Mouse (Mus musculus) neural tube, embryonic 14.5 days (tissue): Measurements from ENCODE around the gene Cenpx. TPM values are rescaled to one million over a fixed set of nuclear protein-coding genes. Genes with fewer than 3 reads are reported as not detected.

Experiments
- ATAC-seq: fragments of 200-750 bp; cut with Nextera tagmentation; 2 replicates; pipeline ENCODE4 v1.8.0; 2017; ENCODE audit warnings: low read depth, mild to moderate bottlenecking, moderate TSS enrichment, moderate library complexity
- H3K27ac ChIP-seq: fragments of 300-500 bp; sonication (generic); 2 replicates; pipeline ENCODE4 v1.5.1; 2014; ENCODE audit warnings: low read depth, mild to moderate bottlenecking, control low read depth, low read length, moderate library complexity, mixed read lengths
- H3K27me3 ChIP-seq: fragments of 300-500 bp; sonication (generic); 2 replicates; pipeline ENCODE4 v1.6.1; 2014; ENCODE audit warnings: low read length; ENCODE audit not compliant: control insufficient read depth, insufficient read depth
- H3K36me3 ChIP-seq: fragments of 300-500 bp; sonication (generic); 2 replicates; pipeline ENCODE4 v1.6.1; 2014; ENCODE audit warnings: low read length, mixed read lengths; ENCODE audit not compliant: control insufficient read depth, insufficient read depth
- H3K4me1 ChIP-seq: fragments of 300-500 bp; sonication (generic); 2 replicates; pipeline ENCODE4 v1.6.1; 2014; ENCODE audit warnings: low read length; ENCODE audit not compliant: control insufficient read depth, insufficient read depth
- H3K4me2 ChIP-seq: fragments of 300-500 bp; sonication (generic); 2 replicates; pipeline ENCODE4 v1.6.1; 2014; ENCODE audit warnings: mild to moderate bottlenecking, low read depth, low read length, control low read depth
- H3K4me3 ChIP-seq: fragments of 300-500 bp; sonication (generic); 2 replicates; pipeline ENCODE4 v1.5.1; 2014; ENCODE audit warnings: low read depth, low read length, control low read depth, mixed read lengths
- H3K9ac ChIP-seq: fragments of 300-500 bp; sonication (generic); replicated peaks from 2 replicates; pipeline ENCODE4 v1.6.1; 2014; ENCODE audit warnings: low read depth, mild to moderate bottlenecking, control low read depth, low read length, mixed read lengths
- H3K9me3 ChIP-seq: fragments of 300-500 bp; sonication (generic); 2 replicates; pipeline ENCODE4 v1.6.1; 2016; ENCODE audit warnings: low read length; ENCODE audit not compliant: control insufficient read depth
- WGBS: fragments of 180-500 bp; shearing (Covaris S2); extraction: QIAGEN DNeasy Blood & Tissue Kit; methylation state at CpG from one replicate; pipeline ENCODE4 v1.1.7; 2014; 5-methylcytosine and 5-hydroxymethylcytosine counted together
- polyA plus RNA-seq: library from polyadenylated mRNA; unstranded; fragments of >200 nt; fragmentation: Nextera tagmentation; extraction: Ambion mirVana; gene quantifications from 2 replicates; pipeline ENCODE4 v1.2.1, GENCODE M21; 2014

Cenpx gene
- polyA plus RNA-seq, 1 experiment from 2014 or later, result 87.6 TPM

DNA sequence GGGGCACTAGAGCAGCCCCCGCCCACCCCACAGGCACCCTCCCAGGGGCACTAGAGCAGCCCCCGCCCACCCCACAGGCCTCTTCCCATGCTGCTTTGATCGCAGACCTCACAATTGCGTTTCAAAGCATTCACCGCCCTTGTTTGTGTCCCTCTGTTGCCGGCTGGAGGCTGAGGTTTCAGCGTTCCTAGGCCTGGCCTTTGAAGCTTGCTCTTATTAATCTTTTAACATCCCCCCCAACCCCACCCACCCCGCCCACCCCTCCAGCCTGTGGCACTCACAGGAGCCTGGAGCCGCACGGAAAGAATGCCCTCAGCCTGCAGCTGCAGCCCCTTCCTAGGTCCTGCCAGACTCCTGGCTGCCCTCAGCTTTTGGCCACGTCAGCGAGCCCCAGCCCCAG lies 6.3 kb downstream of the Cenpx start:
- Histone ChIP-seq H3K36me3 (peaks cover 9% of the 10 kb centered on the region; the same call in 1 of the 2 replicates), H3K9ac (no peak overlapping the region), H3K4me3 (no peak overlapping the region), H3K4me2 (no peak overlapping the region), H3K4me1 (peaks cover 12% of the 10 kb centered on the region; the same call in 1 of the 2 replicates), H3K27ac (no peak overlapping the region), H3K27me3 (no peaks in the 10 kb centered on the region), H3K9me3 (no peaks in the 10 kb centered on the region)
- WGBS, result 8% methylated on average over 12 of the region's 12 CpGs
- ATAC-seq, result no peak

DNA sequence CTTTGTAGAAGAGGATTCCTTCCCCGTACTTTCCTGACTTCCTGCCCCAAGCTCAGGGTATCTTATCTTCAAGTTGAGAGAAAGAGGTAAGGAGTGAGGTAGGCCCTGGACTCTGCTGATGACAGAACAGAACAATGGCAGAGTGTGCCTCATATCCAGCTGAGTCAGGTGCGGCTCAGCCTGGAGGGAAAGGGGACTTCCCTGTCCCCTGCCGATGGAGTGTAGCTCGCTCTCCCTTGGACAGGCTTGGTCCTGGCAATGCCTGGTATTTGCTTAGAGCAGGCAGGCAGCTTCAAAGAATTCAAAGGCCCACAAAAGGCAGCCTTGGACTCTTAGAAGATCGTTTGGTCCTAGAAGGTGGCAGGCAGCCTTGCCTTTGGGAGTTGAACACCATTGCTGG lies 7.4 kb downstream of the Cenpx start:
- no peak overlapping the region for H3K27ac ChIP-seq
- H3K9me3 ChIP-seq, result no peaks in the 10 kb centered on the region
- H3K36me3 ChIP-seq, result peaks cover 9% of the 10 kb centered on the region; the same call in 1 of the 2 replicates
- no peak overlapping the region for H3K4me3 ChIP-seq
- no peak overlapping the region for H3K9ac ChIP-seq
- whole genome bisulfite sequencing, result 62% methylated on average over 5 of the region's 5 CpGs
- H3K4me2 ChIP-seq, result no peak overlapping the region
- no peak for ATAC-seq
- H3K27me3 ChIP-seq, result no peaks in the 10 kb centered on the region
- H3K4me1 ChIP-seq, result peaks cover 12% of the 10 kb centered on the region; the same call in 1 of the 2 replicates

DNA sequence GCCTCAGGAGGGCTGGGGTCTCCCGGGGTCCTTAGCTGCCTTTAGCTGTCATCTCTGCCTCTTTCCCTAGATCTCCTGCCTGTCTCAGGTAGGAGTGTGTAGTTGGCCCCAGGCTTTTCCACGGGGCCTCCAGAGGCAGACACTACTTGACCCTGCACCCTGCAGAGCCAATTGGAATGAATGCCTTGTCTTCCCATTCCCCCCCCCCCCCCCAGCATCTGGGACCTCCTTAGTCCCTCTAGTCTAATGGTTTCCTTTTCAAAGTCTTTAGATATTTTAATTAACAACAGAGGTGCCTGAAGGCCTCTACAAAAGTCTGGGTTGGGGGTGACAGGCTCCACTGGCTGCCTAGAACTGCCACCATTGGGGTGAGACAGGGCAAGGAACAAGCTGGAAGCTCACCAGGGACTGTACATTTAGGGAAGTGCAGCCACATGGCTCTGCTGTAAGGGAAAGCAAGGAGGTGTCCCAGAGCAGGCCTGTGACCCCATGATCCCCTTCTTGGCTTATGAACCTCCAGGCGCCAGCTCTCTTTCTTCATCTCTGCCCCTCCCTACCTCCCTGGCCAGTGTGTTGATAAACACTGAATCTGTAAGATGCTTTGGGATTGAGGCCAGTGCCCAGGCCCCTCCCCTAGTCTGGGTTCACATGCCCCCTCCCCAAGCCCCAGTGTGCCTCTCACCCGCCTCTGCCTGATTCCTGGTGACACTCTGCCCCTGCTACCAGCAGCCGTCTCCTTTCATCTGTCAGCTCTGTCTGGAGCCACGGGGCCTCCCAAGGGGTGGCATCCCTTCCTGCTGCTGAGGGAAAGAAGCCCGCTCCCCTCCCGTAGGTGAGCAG lies 8.8 kb downstream of the Cenpx start:
- H3K4me3 ChIP-seq, result no peak overlapping the region
- ATAC-seq, result no peak
- H3K36me3 ChIP-seq, result 0 out of 2 replicates have a peak, but pooled peaks cover 2% of the 10 kb centered on the region
- no peak overlapping the region for H3K4me2 ChIP-seq
- WGBS, result 16% methylated on average over 8 of the region's 8 CpGs
- H3K4me1 ChIP-seq, result peaks cover 12% of the 10 kb centered on the region; the same call in 1 of the 2 replicates
- H3K27ac ChIP-seq, result no peak overlapping the region
- no peak overlapping the region for H3K9ac ChIP-seq
- H3K27me3 ChIP-seq, result no peaks in the 10 kb centered on the region
- no peaks in the 10 kb centered on the region for H3K9me3 ChIP-seq

DNA sequence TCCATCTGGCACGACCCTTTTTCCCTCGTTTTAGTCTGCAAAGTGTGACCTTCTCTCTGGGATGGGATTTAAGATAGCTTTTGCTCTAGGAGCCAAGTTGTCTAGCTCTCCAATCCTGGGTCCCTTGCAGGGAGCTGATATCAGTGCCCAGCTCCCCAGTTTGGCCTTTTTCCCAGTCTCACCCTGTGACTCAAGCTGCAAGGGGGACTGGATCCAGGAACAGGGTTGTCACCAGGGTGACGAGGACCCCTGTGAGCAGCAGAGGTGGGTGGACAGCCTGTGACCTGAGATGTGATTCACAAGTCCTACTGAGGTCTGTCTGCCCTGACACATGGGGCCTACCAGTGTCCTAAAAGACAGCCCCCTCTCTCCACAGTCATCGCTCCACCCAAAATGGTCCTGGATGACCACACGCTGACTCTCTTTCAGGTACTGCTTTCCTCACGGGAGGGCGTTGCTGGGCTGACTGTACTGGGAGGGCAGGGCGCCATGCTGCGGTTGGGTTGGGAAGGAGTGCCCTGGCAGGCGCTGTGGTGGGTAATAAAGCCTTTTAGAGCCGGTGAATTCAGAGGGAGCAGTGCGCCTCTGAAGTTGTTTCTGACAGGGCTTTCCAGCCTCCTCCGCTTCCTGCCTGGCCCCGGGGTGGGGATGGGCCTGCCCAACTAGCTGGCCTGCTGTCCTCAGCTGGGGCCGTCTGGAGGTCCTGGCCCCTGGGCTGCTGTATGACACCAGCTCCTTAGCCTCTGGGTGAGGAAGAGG lies 9.7 kb downstream of the Cenpx start:
- Histone ChIP-seq H3K9me3 (no peaks in the 10 kb centered on the region), H3K4me2 (no peak overlapping the region), H3K4me1 (peaks cover 12% of the 10 kb centered on the region; the same call in 1 of the 2 replicates), H3K4me3 (no peak overlapping the region), H3K27me3 (no peaks in the 10 kb centered on the region), H3K27ac (no peak overlapping the region), H3K36me3 (0 out of 2 replicates have a peak, but pooled peaks cover 2% of the 10 kb centered on the region), H3K9ac (no peak overlapping the region)
- no peak for ATAC-seq
- WGBS, result 27% methylated on average over 15 of the region's 15 CpGs

DNA sequence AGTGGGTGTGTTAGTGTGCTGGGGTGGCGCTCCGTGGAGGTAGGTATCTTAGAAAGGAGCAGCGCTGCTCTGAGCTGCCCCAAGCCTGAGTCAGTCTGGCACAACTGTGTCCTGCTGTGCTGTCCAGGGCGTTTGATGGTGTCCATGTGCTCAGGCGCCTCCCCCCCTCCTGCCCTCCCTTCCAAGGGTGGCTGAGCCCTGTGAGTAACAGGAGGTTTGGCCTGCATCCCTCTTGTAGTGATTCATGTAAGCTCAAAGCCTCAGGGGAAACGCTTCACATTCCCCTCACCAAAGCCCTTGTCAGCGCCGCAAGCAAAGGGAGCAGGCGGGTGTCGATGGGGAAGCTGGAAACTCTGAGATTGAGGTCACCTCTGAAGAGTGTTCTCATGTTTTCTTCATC lies 15.8 kb downstream of the Cenpx start:
- Histone ChIP-seq H3K9ac (no peak overlapping the region), H3K27me3 (no peaks in the 10 kb centered on the region), H3K4me2 (no peak overlapping the region), H3K4me1 (no peaks in the 10 kb centered on the region), H3K4me3 (no peak overlapping the region), H3K27ac (no peak overlapping the region), H3K9me3 (no peaks in the 10 kb centered on the region), H3K36me3 (peaks cover 4% of the 10 kb centered on the region; the same call in 1 of the 2 replicates)
- ATAC-seq, result no peak
- 70% methylated on average over 10 of the region's 10 CpGs for WGBS

DNA sequence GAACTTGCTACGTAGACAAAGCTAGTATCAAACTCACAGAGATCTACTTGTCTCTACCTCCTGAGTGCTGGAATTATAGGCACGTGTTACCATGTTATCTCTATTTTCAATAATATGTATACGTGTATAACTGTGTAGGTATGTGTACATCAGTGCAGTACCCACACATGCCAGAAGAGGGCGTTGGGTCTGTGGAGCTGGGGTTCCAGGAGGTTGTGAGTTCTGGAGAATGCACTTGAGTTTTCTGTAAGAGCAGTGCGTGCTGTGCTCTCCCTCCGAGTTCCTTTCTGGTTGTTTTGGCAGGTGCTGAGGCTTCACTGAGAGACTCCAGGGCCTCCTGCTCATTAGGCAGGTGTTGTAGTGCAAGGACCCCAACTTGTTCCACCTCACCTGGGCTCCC lies 17.0 kb downstream of the Cenpx start:
- peaks cover 4% of the 10 kb centered on the region; the same call in 1 of the 2 replicates for H3K36me3 ChIP-seq
- WGBS, result 91% methylated on average over 6 of the region's 6 CpGs

DNA sequence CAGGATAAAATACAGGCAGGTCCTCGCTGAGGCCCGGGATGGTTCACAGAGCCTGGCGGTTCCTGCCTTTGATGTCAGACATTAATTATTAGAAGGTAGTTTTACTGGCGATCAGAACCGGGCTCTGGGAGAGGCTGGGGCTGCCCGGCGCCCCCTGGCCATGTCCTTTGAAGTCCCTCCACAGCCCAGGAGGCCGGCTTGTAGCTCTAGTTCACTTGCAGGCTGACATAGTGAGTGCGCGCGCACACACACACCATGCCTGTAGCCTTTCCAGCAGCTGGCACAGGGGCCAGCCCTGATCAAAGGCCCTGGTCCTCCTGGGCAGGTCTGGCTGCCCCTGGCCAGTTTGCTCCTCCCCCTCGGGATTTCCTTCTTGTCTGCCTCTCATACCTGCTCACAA lies 17.9 kb downstream of the Cenpx start:
- H3K4me2 ChIP-seq, result no peak overlapping the region
- no peaks in the 10 kb centered on the region for H3K9me3 ChIP-seq
- H3K4me1 ChIP-seq, result no peaks in the 10 kb centered on the region
- H3K27me3 ChIP-seq, result no peaks in the 10 kb centered on the region
- 15% methylated on average over 12 of the region's 12 CpGs for WGBS
- no peak for ATAC-seq
- peaks cover 4% of the 10 kb centered on the region; the same call in 1 of the 2 replicates for H3K36me3 ChIP-seq
- H3K27ac ChIP-seq, result 0 out of 2 replicates have a peak overlapping the region, but pooled peaks have one; percentile 12
- no peak overlapping the region for H3K9ac ChIP-seq
- no peak overlapping the region for H3K4me3 ChIP-seq

More for the DNA sequence above, 17.0 kb downstream of the Cenpx start:
- Histone ChIP-seq H3K4me1 (no peaks in the 10 kb centered on the region), H3K27ac (no peak overlapping the region), H3K4me2 (no peak overlapping the region), H3K9ac (no peak overlapping the region), H3K9me3 (no peaks in the 10 kb centered on the region), H3K27me3 (no peaks in the 10 kb centered on the region), H3K4me3 (no peak overlapping the region)
- ATAC-seq, result no peak

DNA sequence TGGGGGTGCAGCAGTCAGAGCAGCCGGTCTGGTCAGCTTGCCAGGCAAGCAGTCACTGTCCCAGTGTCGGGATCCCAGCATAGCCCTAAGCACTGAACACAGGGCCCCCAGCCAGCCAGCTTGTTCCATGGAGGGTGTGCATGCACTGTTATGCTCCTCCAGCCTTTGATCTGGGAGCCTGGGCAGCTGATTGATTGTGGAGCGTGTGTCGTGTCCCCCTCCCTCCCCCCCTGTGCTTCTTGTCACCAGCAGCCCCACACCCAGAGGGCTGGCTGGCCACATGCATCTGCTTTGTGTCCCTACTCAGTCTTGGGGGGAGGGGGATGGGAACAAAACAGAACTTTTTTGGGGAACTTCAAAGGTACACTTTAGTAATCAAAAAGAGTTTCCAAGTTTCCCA lies 18.4 kb downstream of the Cenpx start:
- ATAC-seq, result peak; percentile 82; the same call in 1 of the 2 replicates
- Histone ChIP-seq H3K36me3 (peaks cover 4% of the 10 kb centered on the region; the same call in 1 of the 2 replicates), H3K4me3 (no peak overlapping the region), H3K9ac (0 out of 2 replicates have a peak overlapping the region, but pooled peaks have one; percentile 11), H3K4me2 (no peak overlapping the region), H3K9me3 (no peaks in the 10 kb centered on the region), H3K27ac (no peak overlapping the region), H3K4me1 (no peaks in the 10 kb centered on the region), H3K27me3 (no peaks in the 10 kb centered on the region)
- 2% methylated on average over 4 of the region's 4 CpGs for WGBS

DNA sequence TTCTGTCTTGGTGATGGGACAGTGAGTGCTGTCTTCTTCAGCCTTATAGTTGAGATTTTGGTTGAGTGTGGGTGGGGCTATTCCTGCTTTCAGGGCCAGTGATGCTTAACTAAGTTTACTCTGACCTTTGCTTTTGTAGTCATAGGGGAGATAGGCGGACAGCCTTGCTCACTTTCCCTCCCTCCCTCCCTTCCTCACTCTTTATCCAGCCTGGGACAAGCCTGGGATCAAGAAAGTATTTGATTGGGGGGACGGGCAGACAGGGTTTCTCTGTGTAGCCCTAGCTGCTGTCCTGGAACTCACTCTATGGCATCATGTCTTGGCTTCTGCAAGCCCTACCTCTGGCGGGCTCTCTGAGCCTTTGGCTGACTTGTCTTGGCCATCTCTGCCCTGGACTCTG lies 20.1 kb downstream of the Cenpx start:
- no peak overlapping the region for H3K27ac ChIP-seq
- H3K4me2 ChIP-seq, result no peak overlapping the region
- H3K4me1 ChIP-seq, result no peaks in the 10 kb centered on the region
- no peak overlapping the region for H3K9ac ChIP-seq
- no peak for ATAC-seq
- no peak overlapping the region for H3K4me3 ChIP-seq
- no peaks in the 10 kb centered on the region for H3K9me3 ChIP-seq
- 54% methylated on average over 3 of the region's 3 CpGs for WGBS
- peaks cover 15% of the 10 kb centered on the region for H3K36me3 ChIP-seq
- H3K27me3 ChIP-seq, result no peaks in the 10 kb centered on the region
